Mouse (Mus musculus): Measurements from ENCODE around the gene Defb43.

Defb43 gene

GRCm38 (mm10) chr14:63066630-63067310 lies 55.2 kb downstream of the Defb43 start:
- peak in 1 of 2 experiments; percentile 69 for DNase-seq (ENCODE audit: low spot score in 2 of 2)

Measured in left cerebral cortex, adult 9 months (tissue).